8 mouse cellular contexts compared by ENCODE assay signal in the genomic region with DNA sequence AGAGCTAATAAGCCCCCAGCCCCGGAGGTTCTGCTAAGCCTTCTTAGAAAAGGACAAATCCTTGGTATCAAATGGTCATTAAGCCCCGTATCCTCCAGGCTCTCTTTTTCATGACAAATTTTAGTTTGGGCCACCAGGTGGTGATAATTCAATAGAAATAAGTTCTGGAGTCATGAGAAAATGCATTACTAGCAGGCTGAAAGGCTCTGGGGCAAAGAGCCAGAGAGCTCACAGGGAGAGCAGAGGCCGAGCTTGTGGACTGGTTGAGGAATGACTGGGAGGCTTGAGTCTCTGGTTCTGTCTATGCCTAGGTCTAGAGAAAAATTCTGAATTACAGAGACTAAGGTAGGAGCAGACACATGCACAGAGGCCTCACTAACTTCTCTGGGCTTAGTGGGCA.
DNase-seq lines count a peak whose midpoint lies in the region; ATAC-seq and TF ChIP-seq lines count a peak whose summit lies in the region.
"Had no signal": no experiment of that assay in that cellular context is flagged by ENCODE, and none has a peak within 500 bp of the region (broad histone marks: within the 10 kb centered on the region; RNA-seq: fewer than 3 reads in every experiment).

No protein-coding gene starts in this region.

- TF ChIP-seq POLR2A in brain, embryonic 14.5 days (IDR thresholded peaks at IDR 0.05; ENCODE audit: borderline replicate concordance, extremely low read depth, insufficient read depth, insufficient read length, poor library complexity, severe bottlenecking), result no peak

- no peaks in the 10 kb centered on the region for H3K9me3 ChIP-seq in kidney, embryonic 14.5 days (ENCODE audit: control insufficient read depth, low read length)
- H3K9me3 ChIP-seq: heart, embryonic 15.5 days had no signal

- TF ChIP-seq CTCF in brain, embryonic 14.5 days (IDR thresholded peaks at IDR 0.05; ENCODE audit: borderline replicate concordance, extremely low read depth, insufficient read depth, insufficient read length), result peak; percentile 21; the same call in 1 of the 2 replicates

- no peak overlapping the region for H3K4me3 ChIP-seq in kidney, embryonic 14.5 days (ENCODE audit: low read length)
- H3K4me3 ChIP-seq: heart, embryonic 15.5 days had no signal

- no peaks in the 10 kb centered on the region for H3K36me3 ChIP-seq in kidney, embryonic 14.5 days (ENCODE audit: control insufficient read depth, insufficient read depth, low read length)
- H3K36me3 ChIP-seq: heart, embryonic 15.5 days had no signal

- ATAC-seq in kidney, embryonic 14.5 days (ENCODE audit: low FRiP score, low TSS enrichment), result no peak
- no peak for ATAC-seq in activated CD4-positive, CD25-positive, alpha-beta regulatory T cell, adult 4 months

- no peak overlapping the region for H3K4me2 ChIP-seq in kidney, embryonic 14.5 days (replicated peaks; ENCODE audit: low read depth, low read length)
- H3K4me2 ChIP-seq: heart, embryonic 15.5 days had no signal

- no peaks in the 10 kb centered on the region for H3K27me3 ChIP-seq in kidney, embryonic 14.5 days (ENCODE audit: control insufficient read depth, insufficient read depth, low read length)

- no peak overlapping the region for H3K27ac ChIP-seq in kidney, embryonic 14.5 days (ENCODE audit: low read depth, low read length)
- H3K27ac ChIP-seq: heart, embryonic 15.5 days had no signal

- intact Hi-C loops in left cerebral cortex, postnatal 25 days (cut with DNase I), result loop anchor here (5.0 to 10.0 kb wide), 2 partner anchors 329 to 501 kb away; no protein-coding TSS in a partner anchor

- DNase-seq in kidney, adult 9 months, result peak; percentile 47
- peak; percentile 80 for DNase-seq in brain, embryonic 14.5 days (ENCODE audit: low read depth)
- DNase-seq in frontal cortex, postnatal 10 days (ENCODE audit: low spot score in 2 of 2), result peak; percentile 16 to 39
- peak; percentile 29 to 62 for DNase-seq in left cerebral cortex, postnatal 25 days (ENCODE audit: low spot score in 2 of 2)
- DNase-seq in liver, result no peak

- WGBS in kidney, embryonic 14.5 days, result 52% methylated on average over 3 of the region's 3 CpGs

- no peaks in the 10 kb centered on the region for H3K4me1 ChIP-seq in kidney, embryonic 14.5 days (ENCODE audit: control insufficient read depth, insufficient read depth, low read length)
- H3K4me1 ChIP-seq: heart, embryonic 15.5 days had no signal

- H3K9ac ChIP-seq in kidney, embryonic 14.5 days (ENCODE audit: low read depth, low read length), result no peak overlapping the region
- H3K9ac ChIP-seq: heart, embryonic 15.5 days had no signal
